Mouse (Mus musculus): ENCODE measurements at regions not wholly inside any gene's neighbourhood (a gene's known extent, or its start where the extent isn't known, plus 50 kb on each side); places are given as distances from the start of the nearest gene placed in this dataset.

- no peak for TF ChIP-seq CTCF (IDR thresholded peaks at IDR 0.05; ENCODE audit: low read depth, low read length)
- no peak for TF ChIP-seq POLR2A (IDR thresholded peaks at IDR 0.05; ENCODE audit: extremely low read depth, insufficient read depth, low read length)
Observed at GRCm38 (mm10) chr3:40403402-40403801, 127.7 kb upstream of the Intu start.

Measured in liver, adult 2 months (tissue).